Mouse (Mus musculus): ENCODE data around the gene Jade1.

The Jade1 gene

GRCm38 (mm10) chr3:41548238-41548637 is 7.3 kb upstream of the Jade1 start:
- DNase-seq (ENCODE audit: low read depth in 1 of 2, low spot score in 2 of 2): no peak

DNA sequence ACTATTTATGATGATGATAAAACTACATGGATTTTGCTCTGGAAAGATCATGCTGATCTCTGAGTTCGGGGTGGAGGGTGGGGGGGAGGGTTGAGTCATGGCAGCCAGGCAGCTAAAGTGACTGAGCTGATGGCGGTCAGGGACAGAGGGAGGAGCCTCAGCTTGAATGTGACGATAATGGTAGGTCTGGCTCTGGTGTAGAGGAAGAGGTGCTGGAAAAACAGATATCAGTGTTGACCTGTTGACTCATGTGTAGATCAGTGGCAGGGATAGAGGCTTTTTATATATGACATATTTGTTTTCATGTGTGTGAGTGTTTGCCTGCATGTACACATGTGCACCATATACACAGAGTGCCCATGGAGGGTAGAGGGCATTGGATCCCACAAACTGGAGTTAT is 3.9 kb upstream of the Jade1 start:
- DNase-seq (ENCODE audit: low read depth in 1 of 2, low spot score in 2 of 2): no peak

DNA sequence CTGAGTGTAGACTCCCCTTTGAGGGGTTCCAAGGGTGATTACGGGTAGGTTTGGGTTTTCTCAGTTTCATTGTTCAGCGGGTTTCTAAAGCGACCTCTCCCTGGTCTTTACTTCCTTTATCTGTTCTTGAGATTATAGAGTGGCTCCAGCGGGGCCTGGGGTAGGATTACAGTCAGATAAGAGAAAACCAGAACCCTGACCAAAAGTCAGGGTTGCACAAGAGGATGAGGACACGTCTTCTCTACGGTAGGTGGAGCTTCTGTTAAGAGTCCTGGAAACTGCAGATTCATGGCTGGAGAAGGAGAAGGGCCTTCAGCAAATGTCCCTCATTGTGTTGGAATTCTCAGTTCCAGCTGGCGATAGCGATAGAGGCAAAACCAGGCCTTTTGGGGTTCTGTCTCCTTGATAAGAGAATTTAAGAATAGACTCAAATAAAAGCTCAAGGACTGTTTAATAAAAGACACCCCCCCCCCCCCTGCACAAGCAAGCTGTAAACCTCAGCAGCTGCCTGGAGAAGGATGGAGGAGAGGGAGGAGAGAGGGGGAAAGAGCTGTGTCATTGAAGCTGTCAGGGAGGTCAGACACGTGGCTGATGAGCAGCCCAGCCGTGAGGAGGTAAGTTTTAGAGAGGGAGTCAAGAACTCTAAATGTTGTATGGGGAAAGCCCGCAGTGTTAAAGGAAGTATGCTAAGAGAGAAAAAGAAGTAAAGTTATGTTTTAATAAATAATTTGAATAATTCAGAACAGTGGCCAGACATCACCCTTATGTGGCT is 2.6 kb upstream of the Jade1 start:
- no peak for DNase-seq (ENCODE audit: low read depth in 1 of 2, low spot score in 2 of 2)

DNA sequence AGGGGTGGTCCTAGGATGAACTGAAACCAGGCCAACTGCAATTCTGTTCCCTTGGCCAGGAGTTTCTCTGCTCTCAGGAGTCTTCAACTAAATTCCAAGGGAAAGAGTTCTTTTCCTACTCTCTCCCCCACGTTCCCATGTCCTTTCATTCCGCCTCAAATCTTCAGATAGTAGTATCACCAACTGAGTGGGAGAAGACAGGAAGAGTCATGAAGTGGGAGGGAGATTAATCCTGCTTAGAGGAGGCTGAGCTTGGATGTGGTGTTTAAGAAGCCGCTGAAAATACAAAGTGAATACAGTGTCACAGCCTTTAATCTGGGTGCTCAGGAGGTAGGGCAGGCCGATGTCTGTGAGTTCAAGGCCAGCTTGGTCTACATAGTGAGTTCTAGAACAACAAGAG is 1.9 kb upstream of the Jade1 start:
- DNase-seq (ENCODE audit: low read depth in 1 of 2, low spot score in 2 of 2): no peak

GRCm38 (mm10) chr3:41554480-41555475 is 753 bp upstream of the Jade1 start:
- no peak for DNase-seq (ENCODE audit: low read depth in 1 of 2, low spot score in 2 of 2)

DNA sequence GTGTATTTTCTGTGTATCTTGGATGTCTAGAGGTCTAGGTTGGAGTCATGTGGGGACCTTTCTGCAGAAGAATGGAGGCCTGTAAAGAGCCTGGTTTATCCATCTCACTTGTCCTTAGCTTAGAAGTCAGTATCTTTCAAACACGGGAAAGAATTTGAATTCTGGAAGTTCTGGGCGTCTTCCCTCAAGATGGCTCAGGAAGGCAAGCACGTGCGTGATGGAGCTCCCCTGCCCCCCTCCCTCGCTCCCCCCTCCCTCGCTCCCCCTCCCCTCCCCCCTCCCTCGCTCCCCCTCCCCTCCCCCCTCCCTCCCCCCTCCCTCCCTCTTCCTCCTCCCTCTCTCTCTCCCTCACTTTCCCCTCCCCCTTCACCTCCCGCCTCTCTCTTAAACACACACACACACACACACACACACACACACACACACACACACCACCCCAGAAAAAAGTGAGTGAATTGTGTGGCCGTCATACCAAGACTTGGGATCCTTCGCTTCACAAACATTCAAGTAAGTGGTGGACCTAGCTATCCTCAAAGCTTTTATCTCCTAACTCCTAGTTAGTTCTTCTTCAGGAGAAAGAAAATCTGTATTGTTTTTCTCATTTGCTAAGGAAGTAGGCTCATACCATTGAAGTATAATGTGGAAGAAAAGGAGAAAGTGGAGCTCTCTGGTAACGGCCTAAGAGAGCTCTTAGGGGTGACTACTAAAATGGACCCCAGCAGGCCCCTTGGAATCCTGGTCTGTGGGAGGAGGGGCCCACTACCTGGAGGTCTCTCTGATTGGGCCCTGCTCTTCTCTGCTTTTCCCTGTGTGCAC is 1.1 kb downstream of the Jade1 start:
- DNase-seq (ENCODE audit: low read depth in 1 of 2, low spot score in 2 of 2): no peak

DNA sequence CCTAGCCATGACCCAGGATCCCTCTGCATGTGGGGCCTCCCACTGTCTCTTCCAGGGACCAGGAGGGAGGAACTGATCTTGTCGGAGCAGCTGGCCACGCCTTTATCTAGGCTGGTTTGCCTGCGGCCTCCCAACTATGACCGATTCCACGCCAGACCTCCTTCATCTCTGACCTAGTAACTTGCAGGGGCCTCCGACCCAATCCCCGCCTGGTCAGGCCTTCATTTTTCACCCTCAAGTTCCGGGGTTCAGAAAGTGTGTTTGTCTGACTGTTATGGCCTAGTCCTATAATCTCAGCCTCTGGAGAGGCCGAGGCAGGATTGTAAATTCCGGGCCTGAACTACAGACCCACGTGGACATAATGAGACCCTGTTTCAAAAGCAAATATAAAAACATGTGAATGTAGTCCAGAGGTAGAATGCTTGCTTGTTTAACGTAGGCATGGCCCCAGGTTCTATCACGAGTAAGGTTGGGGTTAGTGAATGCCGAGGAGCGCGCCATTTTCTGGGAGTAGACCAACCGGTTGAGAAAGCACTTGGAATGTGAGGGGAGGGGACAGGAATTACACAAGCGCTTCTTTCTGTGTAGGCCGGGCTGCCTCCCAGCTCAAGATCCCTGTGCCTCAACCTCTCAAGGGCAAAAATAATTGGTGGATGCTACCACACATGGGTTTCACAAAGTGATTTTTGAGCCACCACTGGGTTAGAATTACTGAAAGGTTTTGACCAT is 1.9 kb downstream of the Jade1 start:
- no peak for DNase-seq (ENCODE audit: low read depth in 1 of 2, low spot score in 2 of 2)

DNA sequence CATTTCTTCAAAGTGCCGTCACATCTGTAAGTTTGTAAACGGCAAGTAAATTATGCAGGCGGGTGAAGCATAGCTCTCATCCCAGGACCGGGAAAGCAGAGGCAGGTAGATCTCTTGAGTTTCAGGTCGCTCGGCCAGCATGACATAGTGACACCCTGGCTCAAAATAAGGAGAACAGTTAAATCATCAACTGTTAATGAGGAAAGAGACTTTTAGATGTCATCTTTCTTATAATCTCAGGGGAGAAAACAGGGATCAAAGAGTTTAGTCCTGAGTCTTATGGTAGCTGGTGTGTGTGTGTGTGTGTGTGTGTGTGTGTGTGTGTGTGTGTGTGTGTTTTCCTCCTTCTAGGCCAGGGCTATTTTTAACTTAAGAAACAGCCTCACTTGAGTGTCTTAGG is 5.0 kb downstream of the Jade1 start:
- no peak for DNase-seq (ENCODE audit: low read depth in 1 of 2, low spot score in 2 of 2)

- DNase-seq (ENCODE audit: low read depth in 1 of 2, low spot score in 2 of 2): no peak
These were observed 6.3 kb downstream of the Jade1 start for GRCm38 (mm10) chr3:41561787-41562186.

GRCm38 (mm10) chr3:41563211-41563931 is 7.8 kb downstream of the Jade1 start:
- peak in 1 of 2 experiments; percentile 46 for DNase-seq (ENCODE audit: low read depth in 1 of 2, low spot score in 2 of 2)

GRCm38 (mm10) chr3:41563997-41564396 is 8.5 kb downstream of the Jade1 start:
- no peak for DNase-seq (ENCODE audit: low read depth in 1 of 2, low spot score in 2 of 2)

- DNase-seq (ENCODE audit: low read depth in 1 of 2, low spot score in 2 of 2): peak in 1 of 2 experiments; percentile 23
These were observed 9.1 kb downstream of the Jade1 start for GRCm38 (mm10) chr3:41564471-41565213.

GRCm38 (mm10) chr3:41565410-41565823 is 9.9 kb downstream of the Jade1 start:
- peak in 1 of 2 experiments; percentile 66 for DNase-seq (ENCODE audit: low read depth in 1 of 2, low spot score in 2 of 2)

- DNase-seq (ENCODE audit: low read depth in 1 of 2, low spot score in 2 of 2): peak in 1 of 2 experiments; percentile 67
These were observed 10.4 kb downstream of the Jade1 start for GRCm38 (mm10) chr3:41565955-41566354.

GRCm38 (mm10) chr3:41569943-41570342 is 14.4 kb downstream of the Jade1 start:
- no peak for DNase-seq (ENCODE audit: low read depth in 1 of 2, low spot score in 2 of 2)

GRCm38 (mm10) chr3:41572131-41572530 is 16.6 kb downstream of the Jade1 start:
- DNase-seq (ENCODE audit: low read depth in 1 of 2, low spot score in 2 of 2): no peak

DNA sequence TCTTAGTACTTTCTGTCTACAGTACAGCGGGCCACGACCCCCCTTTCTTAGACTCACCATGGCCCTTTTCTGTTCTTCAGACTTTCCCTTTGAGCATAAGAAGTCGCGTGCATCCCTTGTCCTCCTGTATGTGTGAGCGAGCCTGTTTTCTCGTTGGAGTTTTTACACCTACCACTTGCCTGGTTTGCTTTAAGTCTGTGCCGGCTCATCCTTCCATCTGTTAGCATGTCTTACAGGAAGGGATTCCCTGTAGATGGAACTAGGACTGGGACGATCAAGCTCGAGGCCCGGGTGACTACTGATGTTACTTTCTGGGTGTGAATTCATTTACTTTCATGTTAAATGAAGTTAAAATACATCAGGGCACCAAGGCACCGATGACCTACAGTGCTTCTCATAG is 17.4 kb downstream of the Jade1 start:
- no peak for DNase-seq (ENCODE audit: low read depth in 1 of 2, low spot score in 2 of 2)

DNA sequence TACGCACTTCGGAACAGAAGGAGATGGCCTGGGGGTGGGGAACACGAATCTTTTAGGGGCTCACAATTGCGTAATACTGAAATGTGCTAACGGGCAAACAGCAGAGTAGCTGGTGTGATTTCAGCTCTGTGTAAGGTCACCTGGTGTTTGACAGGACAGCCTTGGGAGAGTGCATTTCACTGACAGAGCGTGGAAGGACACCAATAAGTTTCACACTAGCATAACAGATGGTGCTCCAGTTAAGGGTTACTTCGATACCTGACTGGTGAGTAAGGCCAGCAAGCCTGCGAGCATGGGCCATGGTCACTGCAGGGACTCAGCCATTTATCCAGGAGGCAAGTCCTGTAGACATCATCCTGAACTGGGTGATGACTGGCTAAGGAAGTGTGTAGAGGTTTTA is 18.7 kb downstream of the Jade1 start:
- DNase-seq (ENCODE audit: low read depth in 1 of 2, low spot score in 2 of 2): no peak

Data from monocyte, adult 2 months (primary cell).